Mouse (Mus musculus): Measurements from ENCODE around the gene Cep63. TPM values are rescaled to one million over a fixed set of nuclear protein-coding genes. Genes with fewer than 3 reads are reported as not detected.

Cep63 gene
- polyA plus RNA-seq, 1 experiment: 11.7 TPM

GRCm38 (mm10) chr9:102609221-102609620, 17.1 kb downstream of the Cep63 start:
- no peak for TF ChIP-seq GATA1 (IDR thresholded peaks at IDR 0.05; ENCODE audit: low read length)

- no peak for TF ChIP-seq GATA1 (IDR thresholded peaks at IDR 0.05; ENCODE audit: low read length)
Measured at GRCm38 (mm10) chr9:102607471-102607870, 18.9 kb downstream of the Cep63 start.

DNA sequence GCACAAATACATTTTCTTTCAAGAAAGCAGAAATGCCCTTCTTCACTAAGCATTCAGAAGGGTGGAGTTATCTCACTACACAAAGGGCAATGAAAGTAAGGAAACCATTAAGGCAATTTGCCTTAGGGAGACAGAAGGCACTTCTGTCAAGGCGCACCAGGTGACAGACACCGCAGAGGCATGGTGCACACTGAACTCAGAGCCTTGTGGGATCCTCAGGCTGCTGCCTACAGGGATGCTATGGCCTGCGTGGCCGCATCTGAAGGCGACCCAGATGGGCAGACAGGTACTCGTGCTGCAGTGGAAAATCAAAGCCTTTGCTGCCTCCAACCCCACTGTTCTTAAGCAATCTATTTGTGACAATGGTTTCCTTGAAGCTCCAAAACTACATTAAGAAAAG, 21.2 kb downstream of the Cep63 start:
- no peak for TF ChIP-seq GATA1 (IDR thresholded peaks at IDR 0.05; ENCODE audit: low read length)

DNA sequence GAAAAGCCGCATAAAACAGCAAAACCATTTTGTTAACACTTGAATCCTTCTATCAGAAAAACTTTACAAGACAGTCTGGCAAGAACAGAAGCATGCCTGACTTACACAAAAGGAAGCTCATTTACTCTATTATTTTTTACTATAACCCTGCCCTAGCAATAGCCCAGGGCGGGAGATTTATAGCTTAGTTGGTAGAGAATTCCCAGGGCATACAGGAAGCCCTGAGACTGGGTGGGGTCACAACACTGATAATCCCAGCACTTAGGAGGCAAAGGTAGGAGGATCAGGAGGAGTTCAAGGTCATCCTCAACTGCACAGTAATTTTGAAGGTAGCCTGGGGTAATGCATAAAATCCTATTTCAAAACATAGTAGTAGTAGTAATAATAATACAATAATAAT, 24.7 kb downstream of the Cep63 start:
- no peak for TF ChIP-seq GATA1 (IDR thresholded peaks at IDR 0.05; ENCODE audit: low read length)

DNA sequence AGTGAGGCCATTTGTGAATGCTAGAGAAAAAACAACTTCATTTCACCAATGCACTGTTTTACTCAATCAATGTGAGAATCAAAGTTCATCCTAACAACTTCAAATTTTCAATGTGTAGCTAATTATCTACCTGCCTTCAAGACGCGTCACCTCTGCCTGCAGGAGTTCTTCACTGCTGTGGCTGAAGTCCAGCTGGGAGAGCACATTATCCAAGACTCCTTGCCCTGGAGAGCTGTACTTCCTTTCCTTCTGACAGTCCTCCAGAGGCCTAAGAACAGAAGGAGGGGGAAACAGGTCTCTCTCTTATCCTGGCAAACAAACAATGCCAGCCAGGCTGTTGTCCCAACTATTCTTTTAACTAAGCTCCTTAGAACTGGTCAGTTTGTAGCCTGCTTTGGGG, 25.1 kb downstream of the Cep63 start:
- TF ChIP-seq GATA1 (IDR thresholded peaks at IDR 0.05; ENCODE audit: low read length): no peak

DNA sequence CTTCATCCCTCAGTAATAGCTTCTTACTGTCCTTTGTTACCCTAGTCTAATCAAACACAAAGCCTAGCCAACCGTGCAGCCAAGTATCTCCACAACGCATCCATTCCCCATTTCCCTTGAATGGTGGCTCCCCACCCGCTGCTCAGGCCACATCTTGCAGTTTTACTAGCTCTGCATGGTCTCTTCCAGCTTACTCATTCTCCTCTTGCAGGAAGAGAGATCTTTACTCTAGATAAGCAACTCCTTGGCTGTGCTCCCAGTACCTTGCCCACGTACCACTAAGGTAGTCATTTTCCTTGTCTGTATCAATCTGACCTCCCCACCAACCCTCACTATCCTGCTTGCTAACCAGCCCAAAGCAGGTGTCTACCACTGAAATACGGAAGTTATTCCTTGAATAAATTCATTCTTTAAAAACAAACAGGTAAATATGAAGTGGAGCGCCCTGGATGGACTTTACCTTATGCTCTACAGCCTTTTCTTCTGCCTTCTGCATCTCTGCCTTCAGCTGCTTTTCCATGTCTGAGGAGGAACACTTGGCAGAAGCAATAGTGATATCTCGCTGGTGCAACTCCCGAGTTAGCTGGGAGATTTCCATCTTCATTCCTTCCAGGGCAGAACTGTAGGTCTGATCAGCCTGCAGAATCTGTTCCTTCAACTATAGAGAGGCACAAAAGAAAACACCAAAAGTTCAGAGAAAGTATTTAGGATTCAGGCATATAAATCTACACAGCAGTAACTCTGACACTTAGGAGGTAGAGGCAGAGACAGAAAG, 30.5 kb downstream of the Cep63 start:
- no peak for TF ChIP-seq GATA1 (IDR thresholded peaks at IDR 0.05; ENCODE audit: low read length)

GRCm38 (mm10) chr9:102594667-102595393, 31.5 kb downstream of the Cep63 start:
- no peak for TF ChIP-seq GATA1 (IDR thresholded peaks at IDR 0.05; ENCODE audit: low read length)

GRCm38 (mm10) chr9:102587347-102587746, 39.0 kb downstream of the Cep63 start:
- TF ChIP-seq GATA1 (IDR thresholded peaks at IDR 0.05; ENCODE audit: low read length): no peak

DNA sequence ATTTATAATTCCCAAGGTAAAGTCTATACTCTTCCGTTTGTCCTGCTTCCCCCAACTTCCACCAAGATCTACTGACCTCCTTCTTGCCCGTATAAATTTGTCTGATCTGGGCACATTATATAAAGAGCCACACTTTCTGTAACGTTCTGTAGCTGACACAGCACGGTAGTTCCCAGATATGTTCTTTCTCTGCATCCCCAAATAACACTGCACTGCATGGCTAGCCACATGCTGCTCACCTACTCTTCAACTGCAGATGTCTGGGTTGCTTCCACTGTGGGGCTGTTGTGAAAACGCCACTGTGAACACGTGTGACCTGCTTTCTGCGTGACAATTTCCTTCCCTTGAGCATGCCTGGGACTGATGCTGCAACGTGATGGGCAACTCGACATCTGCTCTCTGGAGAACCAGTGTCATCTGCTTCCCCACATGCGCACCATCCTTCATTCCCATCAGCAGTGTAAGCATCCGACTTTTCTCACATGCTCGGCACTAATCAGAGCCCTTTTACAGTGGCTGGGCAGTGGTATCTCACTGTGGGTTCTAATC, 44.3 kb downstream of the Cep63 start:
- TF ChIP-seq GATA1 (IDR thresholded peaks at IDR 0.05; ENCODE audit: low read length): no peak

- TF ChIP-seq GATA1 (IDR thresholded peaks at IDR 0.05; ENCODE audit: low read length): no peak
Measured at GRCm38 (mm10) chr9:102577480-102577879, 48.9 kb downstream of the Cep63 start.

DNA sequence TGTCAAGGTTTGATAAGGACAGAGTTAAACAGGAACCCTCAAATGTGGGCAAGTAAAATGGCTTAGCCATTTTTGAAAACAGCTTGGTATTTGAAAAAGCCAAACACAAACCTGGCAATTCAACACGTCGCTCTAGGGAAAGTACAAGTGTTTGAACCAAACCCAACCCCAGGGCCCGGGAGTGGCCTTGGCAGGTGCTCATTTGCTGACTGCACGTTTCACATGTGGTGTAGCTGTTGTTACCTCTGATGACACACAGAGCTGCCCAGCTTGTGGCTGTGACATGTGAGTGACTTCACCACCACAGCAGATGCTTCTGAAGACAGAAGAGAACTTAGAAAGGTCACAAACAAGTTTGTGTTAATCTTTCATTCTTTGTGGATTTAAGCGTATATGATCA, 53.4 kb downstream of the Cep63 start:
- no peak for TF ChIP-seq GATA1 (IDR thresholded peaks at IDR 0.05; ENCODE audit: low read length)

- TF ChIP-seq GATA1 (IDR thresholded peaks at IDR 0.05; ENCODE audit: low read length): no peak
Measured at GRCm38 (mm10) chr9:102558463-102558862, 67.9 kb downstream of the Cep63 start.

DNA sequence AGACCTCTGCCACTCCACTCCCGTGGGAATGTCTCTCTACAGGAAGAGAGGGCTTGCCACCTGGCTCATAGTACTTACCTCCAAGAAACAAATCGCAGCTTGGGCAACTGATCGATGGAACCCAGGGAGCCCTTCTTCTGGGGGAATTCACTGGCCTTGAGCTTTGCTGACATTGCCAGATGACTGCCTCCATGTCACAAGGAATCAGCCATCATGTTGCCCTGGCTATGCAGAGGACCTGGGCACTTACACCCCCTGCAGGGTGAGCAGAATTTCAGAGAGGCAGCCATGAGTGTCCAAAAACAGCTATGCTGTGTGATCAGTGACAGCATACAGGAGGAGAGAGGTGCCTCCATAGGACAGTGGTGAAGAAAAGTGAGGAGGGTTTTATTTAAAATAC, 72.6 kb downstream of the Cep63 start:
- no peak for TF ChIP-seq GATA1 (IDR thresholded peaks at IDR 0.05; ENCODE audit: low read length)

DNA sequence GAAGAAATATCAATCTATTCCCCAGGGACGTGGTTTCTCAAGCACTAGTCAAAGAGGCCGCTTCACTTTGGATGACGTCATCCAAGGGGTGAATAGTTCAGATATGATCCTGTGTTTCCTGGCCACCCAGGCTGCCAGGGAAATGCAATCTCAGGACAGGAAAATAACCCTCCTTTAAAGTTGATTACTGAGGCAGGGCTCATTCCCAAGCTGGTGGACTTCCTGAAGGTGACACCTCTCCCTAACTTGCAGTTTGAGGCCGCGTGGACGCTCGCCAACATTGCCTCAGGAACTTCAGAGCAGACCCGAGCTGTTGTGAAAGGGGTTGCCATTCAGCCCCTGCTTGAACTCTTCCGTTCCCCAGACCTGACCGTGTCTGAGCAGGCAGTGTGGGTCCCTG, 74.6 kb downstream of the Cep63 start:
- no peak for TF ChIP-seq GATA1 (IDR thresholded peaks at IDR 0.05; ENCODE audit: low read length)

- no peak for TF ChIP-seq GATA1 (IDR thresholded peaks at IDR 0.05; ENCODE audit: low read length)
Measured at GRCm38 (mm10) chr9:102549211-102549610, 77.1 kb downstream of the Cep63 start.

DNA sequence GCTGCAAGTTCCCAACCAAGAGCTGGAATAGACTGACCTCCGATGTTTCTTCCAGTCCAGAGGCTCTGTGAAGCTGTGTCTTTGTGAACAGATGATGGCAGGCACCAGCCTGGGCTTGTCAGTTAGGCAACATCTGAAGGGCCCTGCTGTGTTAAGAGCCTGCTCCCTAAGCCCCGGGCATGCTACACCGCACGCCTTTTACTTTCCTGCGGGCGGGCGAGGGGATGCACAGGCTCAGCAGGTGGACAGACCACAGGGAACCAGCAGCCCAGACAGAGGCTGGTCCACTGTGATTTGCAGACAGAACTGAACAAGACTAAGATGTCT, 79.3 kb downstream of the Cep63 start:
- TF ChIP-seq GATA1 (IDR thresholded peaks at IDR 0.05; ENCODE audit: low read length): no peak

Data from G1E-ER4 (cell line).